Mouse (Mus musculus) brain, embryonic 14.5 days (tissue): ENCODE results near the gene Sh3kbp1.
A peak's percentile ranks its signal among the peaks of the same experiment; 100 is the strongest.

Experiments used
- CTCF ChIP-seq: fragments of 200-500 bp; IDR thresholded peaks from 2 replicates; pipeline ENCODE4 v1.5.1; 2012; ENCODE audit warnings: inconsistent platforms, mild to moderate bottlenecking, moderate library complexity, borderline replicate concordance; ENCODE audit not compliant: insufficient read depth, insufficient read length; ENCODE audit errors: extremely low read depth
- POLR2A ChIP-seq: fragments of 200-500 bp; IDR thresholded peaks from 2 replicates; pipeline ENCODE4 v1.6.1; 2012; ENCODE audit warnings: mild to moderate bottlenecking, inconsistent platforms, borderline replicate concordance; ENCODE audit not compliant: poor library complexity, insufficient read depth, insufficient read length, severe bottlenecking; ENCODE audit errors: extremely low read depth

DNA sequence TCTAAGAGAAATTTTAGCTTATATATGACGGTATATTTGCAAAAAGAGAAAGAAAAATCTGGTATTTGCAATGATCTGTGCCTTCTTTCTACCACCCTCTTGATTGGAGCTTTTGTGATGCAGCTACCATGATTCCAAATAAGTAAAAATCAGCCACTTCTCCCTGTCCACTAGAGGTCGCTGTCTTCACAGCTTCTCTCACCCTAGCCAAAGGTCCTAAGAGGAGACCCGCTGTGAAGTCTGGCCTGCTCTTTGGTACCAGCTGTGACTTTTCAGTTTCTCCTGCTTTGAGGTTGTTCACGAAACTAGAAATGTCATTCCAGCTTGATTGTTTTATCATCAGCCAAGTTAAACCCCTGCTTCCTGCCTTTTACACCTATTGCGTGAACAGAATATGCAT lies 346.7 kb downstream of the Sh3kbp1 start:
- no peak for TF ChIP-seq POLR2A
- peak; percentile 69; the same call in 1 of the 2 replicates for TF ChIP-seq CTCF
